Mouse (Mus musculus) brain, embryonic 18.5 days (tissue): ENCODE data around the gene Olfr1509.
"Not testable (repeated sequence)": the region's sequence is repeated elsewhere in the genome, so short reads cannot be mapped to it uniquely, and the experiment has no call there.

ENCODE experiments used
- DNase-seq: peaks from one replicate; pipeline ENCODE4 v3.0.0-alpha.2; 2012; ENCODE audit warnings: low read depth, low spot score

The Olfr1509 gene

GRCm38 (mm10) chr14:52442690-52443089, at the start of gene Olfr1509:
TSS of gene Olfr1509 (plus strand) at chr14:52442990.
- no peak for DNase-seq

- no peak for DNase-seq
Measured at GRCm38 (mm10) chr14:52397279-52397678, 45.5 kb upstream of the Olfr1509 start, which contains the start of gene Olfr1511. TSS of gene Olfr1511 (minus strand) at chr14:52397379.

- DNase-seq, result not testable (repeated sequence)
Measured at GRCm38 (mm10) chr14:52410142-52410919, 32.5 kb upstream of the Olfr1509 start.

GRCm38 (mm10) chr14:52414273-52414672, 28.5 kb upstream of the Olfr1509 start, which contains the start of gene Olfr1510:
TSS of gene Olfr1510 (minus strand) at chr14:52414373.
- DNase-seq, result no peak

- DNase-seq, result no peak
Measured at GRCm38 (mm10) chr14:52427686-52428085, 15.1 kb upstream of the Olfr1509 start.

- DNase-seq, result no peak
Measured at GRCm38 (mm10) chr14:52451138-52451537, 8.3 kb downstream of the Olfr1509 start.

- no peak for DNase-seq
Measured at GRCm38 (mm10) chr14:52461928-52462327, 19.1 kb downstream of the Olfr1509 start.

GRCm38 (mm10) chr14:52465738-52466137, 22.9 kb downstream of the Olfr1509 start:
- DNase-seq, result no peak

GRCm38 (mm10) chr14:52467395-52467794, 24.6 kb downstream of the Olfr1509 start, which contains the start of gene Olfr1508:
TSS of gene Olfr1508 (minus strand) at chr14:52467495.
- no peak for DNase-seq

- no peak for DNase-seq
Measured at GRCm38 (mm10) chr14:52495516-52495915, 52.7 kb downstream of the Olfr1509 start, which contains the start of gene Olfr1507. TSS of gene Olfr1507 (minus strand) at chr14:52495749.
